Mouse (Mus musculus): ENCODE measurements at regions not wholly inside any gene's neighbourhood (a gene's known extent, or its start where the extent isn't known, plus 50 kb on each side); places are given as distances from the start of the nearest gene placed in this dataset.

GRCm38 (mm10) chr17:52036479-52036878 is 203.4 kb upstream of the Satb1 start:
- DNase-seq (ENCODE audit: inconsistent ontology term), result no peak

- no peak for DNase-seq (ENCODE audit: inconsistent ontology term)
Observed at GRCm38 (mm10) chr17:52031079-52031478, 198.0 kb upstream of the Satb1 start.

GRCm38 (mm10) chr17:51986920-51987319 is 153.8 kb upstream of the Satb1 start:
- no peak for DNase-seq (ENCODE audit: inconsistent ontology term)

- DNase-seq (ENCODE audit: inconsistent ontology term), result no peak
Observed at GRCm38 (mm10) chr17:51986212-51986611, 153.1 kb upstream of the Satb1 start.

- peak; percentile 69 for DNase-seq (ENCODE audit: inconsistent ontology term)
Observed at GRCm38 (mm10) chr17:51979126-51979525, 146.0 kb upstream of the Satb1 start.

GRCm38 (mm10) chr17:51971444-51971843 is 138.4 kb upstream of the Satb1 start:
- no peak for DNase-seq (ENCODE audit: inconsistent ontology term)

GRCm38 (mm10) chr17:51966573-51967284 is 133.6 kb upstream of the Satb1 start:
- DNase-seq (ENCODE audit: inconsistent ontology term), result no peak

GRCm38 (mm10) chr17:51962529-51963110 is 129.5 kb upstream of the Satb1 start:
- DNase-seq (ENCODE audit: inconsistent ontology term), result no peak

GRCm38 (mm10) chr17:51961337-51961736 is 128.2 kb upstream of the Satb1 start:
- no peak for DNase-seq (ENCODE audit: inconsistent ontology term)

- DNase-seq (ENCODE audit: inconsistent ontology term), result no peak
Observed at GRCm38 (mm10) chr17:51956275-51956674, 123.2 kb upstream of the Satb1 start.

- no peak for DNase-seq (ENCODE audit: inconsistent ontology term)
Observed at GRCm38 (mm10) chr17:51937707-51938106, 104.6 kb upstream of the Satb1 start.

GRCm38 (mm10) chr17:51936071-51936470 is 103.0 kb upstream of the Satb1 start:
- DNase-seq (ENCODE audit: inconsistent ontology term), result no peak

GRCm38 (mm10) chr17:51926392-51926791 is 93.3 kb upstream of the Satb1 start:
- DNase-seq (ENCODE audit: inconsistent ontology term), result no peak

- DNase-seq (ENCODE audit: inconsistent ontology term), result no peak
Observed at GRCm38 (mm10) chr17:51907031-51907430, 73.9 kb upstream of the Satb1 start.

- no peak for DNase-seq (ENCODE audit: inconsistent ontology term)
Observed at GRCm38 (mm10) chr17:51906418-51906817, 73.3 kb upstream of the Satb1 start.

- DNase-seq (ENCODE audit: inconsistent ontology term), result no peak
Observed at GRCm38 (mm10) chr17:51903885-51904284, 70.8 kb upstream of the Satb1 start.

- DNase-seq (ENCODE audit: inconsistent ontology term), result no peak
Observed at GRCm38 (mm10) chr17:51899376-51899775, 66.3 kb upstream of the Satb1 start.

GRCm38 (mm10) chr17:51896160-51896559 is 63.1 kb upstream of the Satb1 start:
- no peak for DNase-seq (ENCODE audit: inconsistent ontology term)

GRCm38 (mm10) chr17:51894278-51894677 is 61.2 kb upstream of the Satb1 start:
- no peak for DNase-seq (ENCODE audit: inconsistent ontology term)

GRCm38 (mm10) chr17:51892856-51893255 is 59.8 kb upstream of the Satb1 start:
- DNase-seq (ENCODE audit: inconsistent ontology term), result no peak

GRCm38 (mm10) chr17:51892159-51892558 is 59.1 kb upstream of the Satb1 start:
- DNase-seq (ENCODE audit: inconsistent ontology term), result no peak
